Mouse (Mus musculus): ENCODE data around the gene Orc3.

Gene Orc3

GRCm38 (mm10) chr4:34614630-34615094 lies at the start of gene Orc3, which contains the start of gene Rars2:
Gene Orc3, minus strand, starts transcription at chr4:34614944.
Gene Rars2, plus strand, starts transcription at chr4:34614957.
- peak; percentile 89 to 90 for DNase-seq (ENCODE audit: low spot score in 2 of 2)

GRCm38 (mm10) chr4:34661927-34662326 lies 47.2 kb upstream of the Orc3 start:
- no peak for DNase-seq (ENCODE audit: low spot score in 2 of 2)

GRCm38 (mm10) chr4:34661514-34661913 lies 46.8 kb upstream of the Orc3 start:
- DNase-seq (ENCODE audit: low spot score in 2 of 2): no peak

GRCm38 (mm10) chr4:34659012-34659411 lies 44.3 kb upstream of the Orc3 start:
- DNase-seq (ENCODE audit: low spot score in 2 of 2): no peak

- no peak for DNase-seq (ENCODE audit: low spot score in 2 of 2)
These were observed 41.4 kb upstream of the Orc3 start for GRCm38 (mm10) chr4:34656101-34656500.

GRCm38 (mm10) chr4:34653179-34653578 lies 38.4 kb upstream of the Orc3 start:
- no peak for DNase-seq (ENCODE audit: low spot score in 2 of 2)

- no peak for DNase-seq (ENCODE audit: low spot score in 2 of 2)
These were observed 30.0 kb upstream of the Orc3 start for GRCm38 (mm10) chr4:34644779-34645178.

GRCm38 (mm10) chr4:34640731-34641130 lies 26.0 kb upstream of the Orc3 start:
- DNase-seq (ENCODE audit: low spot score in 2 of 2): no peak

- no peak for DNase-seq (ENCODE audit: low spot score in 2 of 2)
These were observed 25.1 kb upstream of the Orc3 start for GRCm38 (mm10) chr4:34639745-34640364.

GRCm38 (mm10) chr4:34637851-34638250 lies 23.1 kb upstream of the Orc3 start:
- DNase-seq (ENCODE audit: low spot score in 2 of 2): no peak

GRCm38 (mm10) chr4:34637386-34637785 lies 22.6 kb upstream of the Orc3 start:
- no peak for DNase-seq (ENCODE audit: low spot score in 2 of 2)

- DNase-seq (ENCODE audit: low spot score in 2 of 2): no peak
These were observed 21.3 kb upstream of the Orc3 start for GRCm38 (mm10) chr4:34636036-34636435.

- DNase-seq (ENCODE audit: low spot score in 2 of 2): no peak
These were observed 19.4 kb upstream of the Orc3 start for GRCm38 (mm10) chr4:34634129-34634528.

- no peak for DNase-seq (ENCODE audit: low spot score in 2 of 2)
These were observed 15.2 kb upstream of the Orc3 start for GRCm38 (mm10) chr4:34629956-34630355.

- DNase-seq (ENCODE audit: low spot score in 2 of 2): no peak
These were observed 11.7 kb upstream of the Orc3 start for GRCm38 (mm10) chr4:34626401-34626800.

GRCm38 (mm10) chr4:34625556-34625955 lies 10.8 kb upstream of the Orc3 start:
- DNase-seq (ENCODE audit: low spot score in 2 of 2): no peak

- DNase-seq (ENCODE audit: low spot score in 2 of 2): no peak
These were observed 1.4 kb upstream of the Orc3 start for GRCm38 (mm10) chr4:34616146-34616545.

- DNase-seq (ENCODE audit: low spot score in 2 of 2): no peak
These were observed 559 bp upstream of the Orc3 start for GRCm38 (mm10) chr4:34615303-34615702.

GRCm38 (mm10) chr4:34613571-34614145 lies 1.1 kb downstream of the Orc3 start:
- no peak for DNase-seq (ENCODE audit: low spot score in 2 of 2)

- DNase-seq (ENCODE audit: low spot score in 2 of 2): no peak
These were observed 8.1 kb downstream of the Orc3 start for GRCm38 (mm10) chr4:34606658-34607057.

- no peak for DNase-seq (ENCODE audit: low spot score in 2 of 2)
These were observed 11.6 kb downstream of the Orc3 start for GRCm38 (mm10) chr4:34603123-34603522.

GRCm38 (mm10) chr4:34584871-34585607 lies 29.7 kb downstream of the Orc3 start:
- no peak for DNase-seq (ENCODE audit: low spot score in 2 of 2)

- no peak for DNase-seq (ENCODE audit: low spot score in 2 of 2)
These were observed 31.3 kb downstream of the Orc3 start for GRCm38 (mm10) chr4:34583427-34583826.
